Mouse (Mus musculus) embryonic facial prominence, embryonic 14.5 days (tissue): ENCODE measurements around the gene Mylpf. TPM values are rescaled to one million over a fixed set of nuclear protein-coding genes. Genes with fewer than 3 reads are reported as not detected.

ENCODE experiments used
- ATAC-seq: fragments of 200-750 bp; cut with Nextera tagmentation; 2 replicates; pipeline ENCODE4 v1.8.0; 2017; ENCODE audit warnings: low read depth, moderate number of reproducible peaks, moderate TSS enrichment
- DNase-seq: peaks from one replicate; pipeline ENCODE4 v3.0.0-alpha.2; 2015; ENCODE audit warnings: low spot score
- H3K27ac ChIP-seq: fragments of 300-500 bp; sonication (generic); replicated peaks from 2 replicates; pipeline ENCODE4 v1.5.1; 2014; ENCODE audit warnings: low read depth, mild to moderate bottlenecking, low read length, moderate library complexity
- H3K27me3 ChIP-seq: fragments of 300-500 bp; sonication (generic); replicated peaks from 2 replicates; pipeline ENCODE4 v1.6.1; 2014; ENCODE audit warnings: low read length; ENCODE audit not compliant: control insufficient read depth, insufficient read depth
- H3K36me3 ChIP-seq: fragments of 300-500 bp; sonication (generic); 2 replicates; pipeline ENCODE4 v1.6.1; 2014; ENCODE audit warnings: low read length, mixed read lengths; ENCODE audit not compliant: control insufficient read depth, insufficient read depth
- H3K4me1 ChIP-seq: fragments of 300-500 bp; sonication (generic); 2 replicates; pipeline ENCODE4 v1.6.1; 2014; ENCODE audit warnings: antibody characterized with exemption, low read length; ENCODE audit not compliant: control insufficient read depth, insufficient read depth
- H3K4me2 ChIP-seq: fragments of 300-500 bp; sonication (generic); 2 replicates; pipeline ENCODE4 v1.6.1; 2014; ENCODE audit warnings: low read depth, mild to moderate bottlenecking, low read length, moderate library complexity, mixed read lengths
- H3K4me3 ChIP-seq: fragments of 300-500 bp; sonication (generic); 2 replicates; pipeline ENCODE4 v1.5.1; 2014; ENCODE audit warnings: low read depth, mild to moderate bottlenecking, low read length
- H3K9ac ChIP-seq: fragments of 300-500 bp; sonication (generic); 2 replicates; pipeline ENCODE4 v1.6.1; 2014; ENCODE audit warnings: low read depth, mild to moderate bottlenecking, low read length, moderate library complexity, mixed read lengths
- H3K9me3 ChIP-seq: fragments of 300-500 bp; sonication (generic); 2 replicates; pipeline ENCODE4 v1.6.1; 2016; ENCODE audit warnings: low read length; ENCODE audit not compliant: control insufficient read depth
- WGBS: fragments of 180-500 bp; shearing (Covaris S2); extraction: QIAGEN DNeasy Blood & Tissue Kit; methylation state at CpG from one replicate; pipeline ENCODE4 v1.1.7; 2014; 5-methylcytosine and 5-hydroxymethylcytosine counted together
- polyA plus RNA-seq: library from polyadenylated mRNA; unstranded; fragments of >200 nt; fragmentation: Nextera tagmentation; extraction: Ambion mirVana; gene quantifications from 2 replicates; pipeline ENCODE4 v1.2.1, GENCODE M21; 2014

Mylpf gene
- polyA plus RNA-seq, 1 experiment from 2014 or later = 1,489 TPM

- Histone ChIP-seq H3K4me1 (peaks cover 15% of the 10 kb centered on the region), H3K9ac (no peak overlapping the region), H3K27me3 (no peaks in the 10 kb centered on the region), H3K36me3 (peaks cover 9% of the 10 kb centered on the region; the same call in 1 of the 2 replicates), H3K4me2 (no peak overlapping the region), H3K4me3 (no peak overlapping the region), H3K27ac (no peak overlapping the region), H3K9me3 (no peaks in the 10 kb centered on the region)
- ATAC-seq (0 out of 2 replicates have a peak, but pooled peaks have one; percentile 22), DNase-seq (peak; percentile 81)
- WGBS = 70% methylated on average over 4 of the region's 4 CpGs
Measured at GRCm38 (mm10) chr7:127228615-127229303, 20.1 kb downstream of the Mylpf start.

GRCm38 (mm10) chr7:127231376-127231775 is 22.7 kb downstream of the Mylpf start:
- peaks cover 27% of the 10 kb centered on the region for H3K36me3 ChIP-seq
- H3K27ac ChIP-seq = 0 out of 2 replicates have a peak overlapping the region, but pooled peaks have one; percentile 96
- 43% methylated on average over 3 of the region's 3 CpGs for WGBS
- H3K27me3 ChIP-seq = no peaks in the 10 kb centered on the region
- H3K9me3 ChIP-seq = no peaks in the 10 kb centered on the region
- peak overlapping the region; percentile 90 for H3K9ac ChIP-seq
- DNase-seq (no peak), ATAC-seq (no peak)
- peaks cover 21% of the 10 kb centered on the region for H3K4me1 ChIP-seq
- H3K4me3 ChIP-seq = peak overlapping the region; percentile 93
- H3K4me2 ChIP-seq = peak overlapping the region; percentile 77

GRCm38 (mm10) chr7:127231826-127232621 is 23.3 kb downstream of the Mylpf start:
- 5% methylated on average over 20 of the region's 20 CpGs for WGBS
- Histone ChIP-seq H3K4me2 (peak overlapping the region; percentile 77), H3K9me3 (no peaks in the 10 kb centered on the region), H3K9ac (peak overlapping the region; percentile 90), H3K4me3 (peak overlapping the region; percentile 93), H3K36me3 (peaks cover 34% of the 10 kb centered on the region), H3K27me3 (no peaks in the 10 kb centered on the region), H3K4me1 (peaks cover 21% of the 10 kb centered on the region), H3K27ac (peak overlapping the region; percentile 96)
- no peak for DNase-seq
- ATAC-seq = no peak

GRCm38 (mm10) chr7:127232622-127233367 is 24.1 kb downstream of the Mylpf start, which contains the start of the genes Zfp553 and Sept1:
Gene Zfp553 (plus strand): TSS chr7:127233061.
Gene Sept1 (minus strand): TSS chr7:127233130.
- Histone ChIP-seq H3K27ac (peak within 1 kb of the TSS; percentile 96), H3K9ac (peak within 1 kb of the TSS; percentile 90), H3K9me3 (no peaks in the 10 kb centered on the region), H3K36me3 (peaks cover 41% of the 10 kb centered on the region), H3K4me3 (peak within 1 kb of the TSS; percentile 93), H3K4me2 (peak within 1 kb of the TSS; percentile 77), H3K27me3 (no peaks in the 10 kb centered on the region), H3K4me1 (peaks cover 21% of the 10 kb centered on the region)
- under 1% methylated on average over 45 of the region's 64 CpGs for WGBS
- ATAC-seq (peak; percentile 93), DNase-seq (peak; percentile 93)

GRCm38 (mm10) chr7:127233368-127233749 is 24.7 kb downstream of the Mylpf start:
- Histone ChIP-seq H3K9ac (peak overlapping the region; percentile 90), H3K27me3 (no peaks in the 10 kb centered on the region), H3K36me3 (peaks cover 47% of the 10 kb centered on the region), H3K27ac (peak overlapping the region; percentile 96), H3K4me1 (peaks cover 21% of the 10 kb centered on the region), H3K9me3 (no peaks in the 10 kb centered on the region), H3K4me3 (peak overlapping the region; percentile 93), H3K4me2 (peak overlapping the region; percentile 77)
- 0% methylated on average over 20 of the region's 27 CpGs for WGBS
- DNase-seq (peak; percentile 39), ATAC-seq (peak; percentile 20; the same call in 1 of the 2 replicates)

GRCm38 (mm10) chr7:127233765-127234164 is 25.1 kb downstream of the Mylpf start:
- H3K9ac ChIP-seq = peak overlapping the region; percentile 90
- H3K4me3 ChIP-seq = peak overlapping the region; percentile 93
- H3K4me1 ChIP-seq = peaks cover 21% of the 10 kb centered on the region
- peaks cover 51% of the 10 kb centered on the region for H3K36me3 ChIP-seq
- peak overlapping the region; percentile 96 for H3K27ac ChIP-seq
- H3K27me3 ChIP-seq = no peaks in the 10 kb centered on the region
- no peak for ATAC-seq
- WGBS = 5% methylated on average over 9 of the region's 9 CpGs
- no peak for DNase-seq
- H3K4me2 ChIP-seq = peak overlapping the region; percentile 77
- no peaks in the 10 kb centered on the region for H3K9me3 ChIP-seq

- Histone ChIP-seq H3K4me2 (peak overlapping the region; percentile 77; the same call in 1 of the 2 replicates), H3K27ac (no peak overlapping the region), H3K9ac (no peak overlapping the region; the same call in 1 of the 2 replicates), H3K4me1 (peaks cover 21% of the 10 kb centered on the region), H3K9me3 (no peaks in the 10 kb centered on the region), H3K36me3 (peaks cover 55% of the 10 kb centered on the region), H3K4me3 (no peak overlapping the region; the same call in 1 of the 2 replicates), H3K27me3 (no peaks in the 10 kb centered on the region)
- 98% methylated on average over 2 of the region's 2 CpGs for WGBS
- no peak for ATAC-seq
- DNase-seq = no peak
Measured at GRCm38 (mm10) chr7:127234777-127235176, 26.1 kb downstream of the Mylpf start.

GRCm38 (mm10) chr7:127243361-127243867 is 34.7 kb downstream of the Mylpf start:
- peak overlapping the region; percentile 93 for H3K4me3 ChIP-seq
- DNase-seq = no peak
- peak overlapping the region; percentile 92 for H3K27ac ChIP-seq
- peaks cover 32% of the 10 kb centered on the region for H3K36me3 ChIP-seq
- 19% methylated on average over 2 of the region's 2 CpGs for whole genome bisulfite sequencing
- H3K4me2 ChIP-seq = peak overlapping the region; percentile 79
- no peaks in the 10 kb centered on the region for H3K27me3 ChIP-seq
- peak overlapping the region; percentile 96 for H3K9ac ChIP-seq
- no peaks in the 10 kb centered on the region for H3K9me3 ChIP-seq
- H3K4me1 ChIP-seq = peaks cover 15% of the 10 kb centered on the region
- no peak for ATAC-seq
